Mouse (Mus musculus) B cell, adult (primary cell): Measurements from ENCODE around the gene Reep3. TPM values are rescaled to one million over a fixed set of nuclear protein-coding genes. Genes with fewer than 3 reads are reported as not detected.

Experiments used
- total RNA-seq: library from RNA; stranded (reverse); gene quantifications from 4 replicates; pipeline ENCODE4 v1.2.4, GENCODE M21; 2023; ENCODE audit not compliant: inconsistent age

Gene Reep3
- 26.2 to 30.0 TPM (median 27.9 TPM) in 4 replicates for total RNA-seq

GRCm38 (mm10) chr10:67096621-67097436 is at the start of gene Reep3:
Gene Reep3 (minus strand): TSS chr10:67096945.

DNA sequence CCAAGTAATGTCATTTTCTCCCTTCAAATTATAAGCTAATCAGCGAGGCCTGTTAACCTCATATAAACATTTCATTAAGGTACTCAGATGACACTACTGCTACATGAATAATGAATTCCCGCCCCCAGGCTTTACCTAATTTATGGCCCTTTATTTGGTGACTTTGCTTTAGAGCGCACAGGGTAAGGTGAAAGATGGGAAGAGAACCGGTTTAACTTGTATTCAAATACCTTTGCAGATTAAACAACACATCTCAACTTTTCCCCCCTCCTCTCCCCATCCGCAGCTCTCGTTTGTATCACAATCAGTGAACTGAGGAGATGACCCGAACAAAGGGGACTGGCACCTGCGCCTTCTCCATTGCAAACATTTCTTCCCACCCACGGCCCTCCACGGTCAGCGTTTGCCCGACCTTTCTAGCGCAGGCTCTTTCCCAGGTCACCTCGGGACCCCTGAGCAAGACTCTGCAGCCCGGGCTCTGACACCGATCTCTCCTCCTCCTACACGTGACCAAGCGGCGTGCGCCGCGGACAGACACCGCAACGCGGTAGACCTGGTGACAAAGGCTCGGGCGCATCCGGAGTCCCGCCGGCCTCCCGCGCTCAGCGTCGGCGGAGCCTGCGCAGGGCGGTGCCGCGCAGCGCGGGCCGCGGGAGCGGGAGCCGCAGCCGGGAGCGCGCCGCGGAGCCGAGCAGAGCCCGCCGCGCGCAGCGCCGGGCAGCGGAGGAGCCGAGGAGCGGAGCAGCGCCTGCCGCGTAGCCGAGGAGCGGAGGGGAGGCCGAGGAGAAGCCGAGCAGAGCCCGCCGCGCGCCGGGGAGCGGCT is 736 bp downstream of the Reep3 start, which contains the start of gene Jmjd1c:
Gene Jmjd1c, plus strand, starts transcription at position 328 of the 823 bp plus-strand sequence.

Other genes with a start within 250 kb of the Reep3 start
- 427 to 490 TPM (median 454 TPM) in 4 replicates for gene Jmjd1c, start 820 bp downstream of the Reep3 start, total RNA-seq
- 13.6 to 19.0 TPM (median 14.3 TPM) in 4 replicates for gene Nrbf2, start 188.4 kb upstream of the Reep3 start, total RNA-seq